In the genomic region with DNA sequence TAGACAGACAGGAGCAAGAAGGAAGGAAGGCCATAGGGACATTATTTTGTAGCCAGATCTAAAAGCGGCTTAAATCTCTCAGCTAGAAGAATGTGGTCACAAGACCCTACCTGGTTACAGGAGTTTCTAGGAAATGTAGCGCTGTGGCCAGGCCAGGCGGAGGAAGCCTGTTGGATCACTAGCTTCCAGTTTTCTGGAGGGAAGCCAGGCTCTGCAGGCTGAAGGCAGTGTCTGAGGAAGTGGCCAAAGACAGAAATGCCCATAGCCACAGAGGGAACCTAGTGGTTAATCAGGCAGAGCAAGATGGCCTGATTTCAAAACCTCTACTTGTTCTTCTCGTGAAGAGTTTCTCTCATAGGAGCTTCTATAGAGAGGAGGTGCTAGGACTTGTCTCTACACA, we compare ENCODE assay signal across 13 mouse cellular contexts.
DNase-seq lines count a peak whose midpoint lies in the region; ATAC-seq lines count a peak whose summit lies in the region.
"Had no signal": no experiment of that assay in that cellular context is flagged by ENCODE, and none has a peak within 500 bp of the region (broad histone marks: within the 10 kb centered on the region; RNA-seq: fewer than 3 reads in every experiment).

No protein-coding gene starts in this region.

- no peaks in the 10 kb centered on the region for H3K9me3 ChIP-seq in hindbrain, embryonic 14.5 days (ENCODE audit: control insufficient read depth, low read length)
- H3K9me3 ChIP-seq in hindbrain, embryonic 16.5 days (ENCODE audit: control insufficient read depth, low read length), result no peaks in the 10 kb centered on the region
- no peaks in the 10 kb centered on the region for H3K9me3 ChIP-seq in neural tube, embryonic 13.5 days
- no peaks in the 10 kb centered on the region for H3K9me3 ChIP-seq in hindbrain, embryonic 15.5 days
- H3K9me3 ChIP-seq: embryonic facial prominence, embryonic 10.5 days; heart, embryonic 15.5 days; intestine, embryonic 15.5 days had no signal

- H3K27me3 ChIP-seq in hindbrain, embryonic 14.5 days (ENCODE audit: control insufficient read depth, insufficient read depth, low read length), result no peaks in the 10 kb centered on the region
- no peaks in the 10 kb centered on the region for H3K27me3 ChIP-seq in hindbrain, embryonic 16.5 days (replicated peaks; ENCODE audit: control insufficient read depth, insufficient read depth, low read length)
- H3K27me3 ChIP-seq in neural tube, embryonic 13.5 days, result no peaks in the 10 kb centered on the region
- no peaks in the 10 kb centered on the region for H3K27me3 ChIP-seq in hindbrain, embryonic 15.5 days
- H3K27me3 ChIP-seq: heart, embryonic 15.5 days; intestine, embryonic 15.5 days had no signal

- no peak overlapping the region for H3K4me2 ChIP-seq in hindbrain, embryonic 14.5 days (replicated peaks)
- no peak overlapping the region for H3K4me2 ChIP-seq in hindbrain, embryonic 16.5 days (ENCODE audit: low read length)
- no peak overlapping the region for H3K4me2 ChIP-seq in neural tube, embryonic 13.5 days
- no peak overlapping the region for H3K4me2 ChIP-seq in hindbrain, embryonic 15.5 days
- H3K4me2 ChIP-seq: heart, embryonic 15.5 days; intestine, embryonic 15.5 days had no signal

- ATAC-seq in hindbrain, embryonic 14.5 days (ENCODE audit: low FRiP score), result no peak
- ATAC-seq in hindbrain, embryonic 16.5 days, result no peak
- ATAC-seq in neural tube, embryonic 13.5 days (ENCODE audit: low read depth), result no peak
- ATAC-seq in hindbrain, embryonic 15.5 days (ENCODE audit: low FRiP score, low read depth), result no peak
- ATAC-seq: intestine, embryonic 15.5 days had no signal

- H3K36me3 ChIP-seq in hindbrain, embryonic 14.5 days (replicated peaks; ENCODE audit: control insufficient read depth, insufficient read depth), result no peaks in the 10 kb centered on the region
- no peaks in the 10 kb centered on the region for H3K36me3 ChIP-seq in hindbrain, embryonic 16.5 days (ENCODE audit: control insufficient read depth, insufficient read depth, low read length)
- H3K36me3 ChIP-seq in neural tube, embryonic 13.5 days, result no peaks in the 10 kb centered on the region
- H3K36me3 ChIP-seq in hindbrain, embryonic 15.5 days, result no peaks in the 10 kb centered on the region
- H3K36me3 ChIP-seq: embryonic facial prominence, embryonic 10.5 days; heart, embryonic 15.5 days; intestine, embryonic 15.5 days had no signal

- H3K9ac ChIP-seq in hindbrain, embryonic 14.5 days, result no peak overlapping the region
- no peak overlapping the region for H3K9ac ChIP-seq in hindbrain, embryonic 16.5 days (ENCODE audit: low read depth, low read length)
- H3K9ac ChIP-seq in neural tube, embryonic 13.5 days, result no peak overlapping the region
- no peak overlapping the region for H3K9ac ChIP-seq in hindbrain, embryonic 15.5 days
- H3K9ac ChIP-seq: heart, embryonic 15.5 days; intestine, embryonic 15.5 days had no signal

- no peak for DNase-seq in hindbrain, embryonic 14.5 days (ENCODE audit: low spot score)
- DNase-seq in neural tube, embryonic 10.5 days (ENCODE audit: extremely low spot score, low spot score), result no peak
- DNase-seq in lung, postnatal 4 days, result peak; percentile 33 to 47
- DNase-seq in gastrocnemius, postnatal 14 days, result no peak
- DNase-seq in thymus, adult 18-20 months, result no peak
- DNase-seq: gastrocnemius, postnatal 36 days had no signal

- H3K4me1 ChIP-seq in hindbrain, embryonic 14.5 days (replicated peaks; ENCODE audit: control insufficient read depth, insufficient read depth, low read length), result peaks cover 20% of the 10 kb centered on the region
- peaks cover 10% of the 10 kb centered on the region for H3K4me1 ChIP-seq in hindbrain, embryonic 16.5 days (ENCODE audit: control insufficient read depth, insufficient read depth, low read depth, low read length)
- H3K4me1 ChIP-seq in neural tube, embryonic 13.5 days (replicated peaks), result peaks cover 30% of the 10 kb centered on the region
- peaks cover 15% of the 10 kb centered on the region for H3K4me1 ChIP-seq in hindbrain, embryonic 15.5 days (replicated peaks)
- H3K4me1 ChIP-seq: intestine, embryonic 15.5 days had no signal

- H3K4me3 ChIP-seq in hindbrain, embryonic 14.5 days (replicated peaks; ENCODE audit: low read length), result no peak overlapping the region
- no peak overlapping the region for H3K4me3 ChIP-seq in hindbrain, embryonic 16.5 days (ENCODE audit: low read length)
- H3K4me3 ChIP-seq in neural tube, embryonic 13.5 days, result no peak overlapping the region
- no peak overlapping the region for H3K4me3 ChIP-seq in hindbrain, embryonic 15.5 days
- H3K4me3 ChIP-seq: embryonic facial prominence, embryonic 10.5 days; heart, embryonic 15.5 days; intestine, embryonic 15.5 days had no signal

- intact Hi-C loops in gastrocnemius, postnatal 14 days (cut with DNase I; ENCODE audit: low total_unique reads), result no loop called here

- 92% methylated on average over 4 of the region's 4 CpGs for WGBS in hindbrain, embryonic 14.5 days
- WGBS in hindbrain, embryonic 16.5 days, result 81% methylated on average over 4 of the region's 4 CpGs
- 89% methylated on average over 4 of the region's 4 CpGs for WGBS in neural tube, embryonic 13.5 days
- whole genome bisulfite sequencing in hindbrain, embryonic 15.5 days, result 80% methylated on average over 4 of the region's 4 CpGs

- peak overlapping the region; percentile 9; the same call in 1 of the 2 replicates for H3K27ac ChIP-seq in hindbrain, embryonic 14.5 days
- no peak overlapping the region for H3K27ac ChIP-seq in hindbrain, embryonic 16.5 days (ENCODE audit: low read depth, low read length)
- H3K27ac ChIP-seq in neural tube, embryonic 13.5 days (replicated peaks), result peak overlapping the region; percentile 89
- H3K27ac ChIP-seq in hindbrain, embryonic 15.5 days (replicated peaks), result 0 out of 2 replicates have a peak overlapping the region, but pooled peaks have one; percentile 3
- H3K27ac ChIP-seq: embryonic facial prominence, embryonic 10.5 days; heart, embryonic 15.5 days; intestine, embryonic 15.5 days; macrophage had no signal

Comparison
In these comparisons a context has a peak if more than half of its experiments do, and no peak if none do; other contexts are left out.
1. DNase-seq: peak in lung, postnatal 4 days (2 of 2); none in hindbrain, embryonic 14.5 days (single experiment), neural tube, embryonic 10.5 days (single experiment), gastrocnemius, postnatal 14 days (single experiment) and thymus, adult 18-20 months (0 of 2).